Mouse (Mus musculus) megakaryocyte, embryonic 14.5 days (primary cell): ENCODE measurements around the gene Rtn3.

Experiments
- FLI1 ChIP-seq: IDR thresholded peaks from 2 replicates; pipeline ENCODE4 v1.6.1; 2012; ENCODE audit warnings: low read length, inconsistent platforms, mixed read lengths
- GATA1 ChIP-seq: IDR thresholded peaks from 3 replicates; pipeline ENCODE4 v1.6.1; 2012; ENCODE audit warnings: mixed read lengths, low read length, inconsistent platforms, borderline replicate concordance

GRCm38 (mm10) chr19:7417911-7418849, 64.9 kb downstream of the Rtn3 start:
- TF ChIP-seq GATA1 (no peak), FLI1 (no peak)
